Mouse (Mus musculus) limb, embryonic 11.5 days (tissue): ENCODE measurements around the gene Midn. TPM values are rescaled to one million over a fixed set of nuclear protein-coding genes. Genes with fewer than 3 reads are reported as not detected.

Experiments used
- ATAC-seq: fragments of 200-750 bp; cut with Nextera tagmentation; 2 replicates; pipeline ENCODE4 v1.8.0; 2017; ENCODE audit warnings: low read depth; ENCODE audit not compliant: insufficient number of reproducible peaks, low FRiP score, low TSS enrichment
- DNase-seq: peaks from one replicate; pipeline ENCODE4 v3.0.0-alpha.2; 2015; ENCODE audit warnings: low spot score
- H3K27ac ChIP-seq: fragments of 300-500 bp; sonication (generic); replicated peaks from 2 replicates; pipeline ENCODE4 v1.5.1; 2014; ENCODE audit warnings: low read depth, mild to moderate bottlenecking, low read length
- H3K27me3 ChIP-seq: fragments of 300-500 bp; sonication (generic); 2 replicates; pipeline ENCODE4 v1.6.1; 2014; ENCODE audit warnings: mild to moderate bottlenecking, low read length, mixed read lengths; ENCODE audit not compliant: control insufficient read depth, insufficient read depth
- H3K36me3 ChIP-seq: fragments of 300-500 bp; sonication (generic); 2 replicates; pipeline ENCODE4 v1.6.1; 2014; ENCODE audit warnings: mild to moderate bottlenecking, low read length, moderate library complexity, mixed read lengths; ENCODE audit not compliant: control insufficient read depth, insufficient read depth
- H3K4me1 ChIP-seq: fragments of 300-500 bp; sonication (generic); 2 replicates; pipeline ENCODE4 v1.6.1; 2014; ENCODE audit warnings: low read length, mixed read lengths; ENCODE audit not compliant: control insufficient read depth, insufficient read depth
- H3K4me2 ChIP-seq: fragments of 300-500 bp; sonication (generic); 2 replicates; pipeline ENCODE4 v1.6.1; 2014; ENCODE audit warnings: low read depth, mild to moderate bottlenecking, moderate library complexity; ENCODE audit not compliant: severe bottlenecking
- H3K4me3 ChIP-seq: fragments of 300-500 bp; sonication (generic); 2 replicates; pipeline ENCODE4 v1.5.1; 2014; ENCODE audit warnings: low read depth, low read length
- H3K9ac ChIP-seq: fragments of 300-500 bp; sonication (generic); 2 replicates; pipeline ENCODE4 v1.6.1; 2014; ENCODE audit warnings: mild to moderate bottlenecking, low read length
- H3K9me3 ChIP-seq: fragments of 300-500 bp; sonication (generic); 2 replicates; pipeline ENCODE4 v1.6.1; 2016; ENCODE audit warnings: low read length; ENCODE audit not compliant: control insufficient read depth
- WGBS: fragments of 180-500 bp; shearing (Covaris S2); extraction: QIAGEN DNeasy Blood & Tissue Kit; methylation state at CpG from one replicate; pipeline ENCODE4 v1.1.7; 2014; 5-methylcytosine and 5-hydroxymethylcytosine counted together
- polyA plus RNA-seq: library from polyadenylated mRNA; unstranded; fragments of >200 nt; fragmentation: Nextera tagmentation; extraction: Ambion mirVana; gene quantifications from 2 replicates; pipeline ENCODE4 v1.2.1, GENCODE M21; 2014

Gene Midn
- polyA plus RNA-seq, 1 experiment from 2014 or later = 60.9 TPM

- peaks cover 39% of the 10 kb centered on the region for H3K36me3 ChIP-seq
- peak overlapping the region; percentile 99 for H3K4me3 ChIP-seq
- H3K9me3 ChIP-seq = no peaks in the 10 kb centered on the region
- no peaks in the 10 kb centered on the region for H3K27me3 ChIP-seq
- H3K4me2 ChIP-seq = peak overlapping the region; percentile 95
- H3K9ac ChIP-seq = peak overlapping the region; percentile 100
- peaks cover 44% of the 10 kb centered on the region for H3K4me1 ChIP-seq
- 1% methylated on average over 49 of the region's 71 CpGs for WGBS
- peak overlapping the region; percentile 98 for H3K27ac ChIP-seq
- peak; percentile 93 for DNase-seq
- no peak for ATAC-seq
Measured at GRCm38 (mm10) chr10:80150226-80151210, 2.4 kb downstream of the Midn start.

GRCm38 (mm10) chr10:80151211-80152034 lies 3.4 kb downstream of the Midn start:
- Histone ChIP-seq H3K27me3 (no peaks in the 10 kb centered on the region), H3K4me3 (peak overlapping the region; percentile 99), H3K4me1 (peaks cover 40% of the 10 kb centered on the region), H3K36me3 (peaks cover 40% of the 10 kb centered on the region), H3K9ac (peak overlapping the region; percentile 100), H3K27ac (peak overlapping the region; percentile 98), H3K4me2 (peak overlapping the region; percentile 95), H3K9me3 (no peaks in the 10 kb centered on the region)
- WGBS = 0% methylated on average over 25 of the region's 26 CpGs
- peak; percentile 77 for DNase-seq
- ATAC-seq = no peak

GRCm38 (mm10) chr10:80152071-80152872 lies 4.2 kb downstream of the Midn start:
- H3K9ac ChIP-seq = peak overlapping the region; percentile 100
- H3K27me3 ChIP-seq = no peaks in the 10 kb centered on the region
- ATAC-seq (no peak), DNase-seq (peak; percentile 66)
- H3K9me3 ChIP-seq = no peaks in the 10 kb centered on the region
- H3K4me3 ChIP-seq = peak overlapping the region; percentile 99
- peaks cover 48% of the 10 kb centered on the region for H3K36me3 ChIP-seq
- peaks cover 47% of the 10 kb centered on the region for H3K4me1 ChIP-seq
- 9% methylated on average over 15 of the region's 15 CpGs for WGBS
- peak overlapping the region; percentile 98 for H3K27ac ChIP-seq
- peak overlapping the region; percentile 95 for H3K4me2 ChIP-seq

GRCm38 (mm10) chr10:80152873-80153260 lies 4.8 kb downstream of the Midn start:
- ATAC-seq (no peak), DNase-seq (no peak)
- Histone ChIP-seq H3K27me3 (no peaks in the 10 kb centered on the region), H3K4me1 (peaks cover 47% of the 10 kb centered on the region), H3K36me3 (peaks cover 51% of the 10 kb centered on the region), H3K4me3 (peak overlapping the region; percentile 99), H3K27ac (0 out of 2 replicates have a peak overlapping the region, but pooled peaks have one; percentile 98), H3K9me3 (no peaks in the 10 kb centered on the region), H3K4me2 (peak overlapping the region; percentile 95), H3K9ac (peak overlapping the region; percentile 100)
- 42% methylated on average over 3 of the region's 3 CpGs for WGBS

GRCm38 (mm10) chr10:80153713-80154112 lies 5.6 kb downstream of the Midn start:
- 92% methylated on average over 19 of the region's 19 CpGs for WGBS
- H3K9ac ChIP-seq = no peak overlapping the region
- H3K4me2 ChIP-seq = peak overlapping the region; percentile 95; the same call in 1 of the 2 replicates
- DNase-seq = no peak
- H3K27ac ChIP-seq = no peak overlapping the region
- no peaks in the 10 kb centered on the region for H3K27me3 ChIP-seq
- H3K9me3 ChIP-seq = no peaks in the 10 kb centered on the region
- ATAC-seq = no peak
- H3K36me3 ChIP-seq = peaks cover 51% of the 10 kb centered on the region
- peak overlapping the region; percentile 99; the same call in 1 of the 2 replicates for H3K4me3 ChIP-seq
- peaks cover 54% of the 10 kb centered on the region for H3K4me1 ChIP-seq

- no peak overlapping the region for H3K4me2 ChIP-seq
- H3K4me1 ChIP-seq = peaks cover 61% of the 10 kb centered on the region
- 88% methylated on average over 7 of the region's 7 CpGs for WGBS
- H3K9ac ChIP-seq = no peak overlapping the region
- no peaks in the 10 kb centered on the region for H3K27me3 ChIP-seq
- DNase-seq = no peak
- H3K36me3 ChIP-seq = peaks cover 51% of the 10 kb centered on the region
- H3K9me3 ChIP-seq = no peaks in the 10 kb centered on the region
- ATAC-seq = no peak
- no peak overlapping the region for H3K4me3 ChIP-seq
- no peak overlapping the region for H3K27ac ChIP-seq
Measured at GRCm38 (mm10) chr10:80154384-80154783, 6.3 kb downstream of the Midn start.

- Histone ChIP-seq H3K27ac (peak overlapping the region; percentile 64; the same call in 1 of the 2 replicates), H3K4me1 (peaks cover 62% of the 10 kb centered on the region), H3K27me3 (no peaks in the 10 kb centered on the region), H3K9ac (no peak overlapping the region; the same call in 1 of the 2 replicates), H3K9me3 (no peaks in the 10 kb centered on the region), H3K4me3 (no peak overlapping the region), H3K36me3 (peaks cover 49% of the 10 kb centered on the region), H3K4me2 (no peak overlapping the region)
- 29% methylated on average over 1 of the region's 1 CpGs for WGBS
- ATAC-seq = no peak
- no peak for DNase-seq
Measured at GRCm38 (mm10) chr10:80155277-80155676, 7.2 kb downstream of the Midn start.
